Mouse (Mus musculus): Measurements from ENCODE around the gene Prkag1.

Prkag1 gene

DNA sequence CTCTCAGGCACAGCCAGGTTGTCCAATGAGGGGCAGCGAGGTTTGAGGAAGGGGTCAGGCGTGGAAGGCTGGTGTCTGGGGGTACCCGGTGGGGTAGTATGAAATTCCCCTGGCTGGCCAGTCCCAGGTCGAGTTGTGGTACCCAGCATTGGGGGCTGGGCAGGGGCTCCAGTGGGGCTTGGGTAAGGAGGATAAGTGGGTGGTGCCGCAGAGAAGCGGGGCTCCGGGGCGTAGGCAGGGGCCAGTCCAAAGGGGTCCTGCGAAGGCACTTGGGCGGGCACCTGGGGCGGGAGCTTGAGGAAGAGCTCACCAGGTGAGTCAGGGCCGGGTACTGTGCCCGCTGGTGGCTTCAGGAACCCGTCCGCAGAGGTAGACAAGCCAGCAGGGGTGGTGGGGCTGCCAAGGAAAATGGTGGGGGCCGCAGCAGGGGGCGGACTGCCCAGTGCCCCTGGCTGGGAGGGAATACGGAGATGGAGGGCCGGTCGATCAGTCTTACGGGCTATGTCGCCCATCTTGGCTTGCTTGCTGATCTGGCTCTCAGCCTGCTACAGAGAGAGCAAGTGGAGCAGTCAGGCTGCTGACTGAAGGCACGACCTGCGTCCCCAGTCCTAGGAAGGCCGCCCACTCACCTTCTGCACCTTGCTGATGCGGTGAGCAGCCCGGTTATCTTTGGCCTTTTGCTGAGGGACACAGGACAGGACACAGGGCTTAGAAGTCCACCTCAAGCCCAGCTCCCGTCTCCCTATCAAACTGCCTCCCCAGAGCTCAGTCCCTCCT, 22.0 kb upstream of the Prkag1 start:
- no peak for DNase-seq (ENCODE audit: low read depth, low spot score)

DNA sequence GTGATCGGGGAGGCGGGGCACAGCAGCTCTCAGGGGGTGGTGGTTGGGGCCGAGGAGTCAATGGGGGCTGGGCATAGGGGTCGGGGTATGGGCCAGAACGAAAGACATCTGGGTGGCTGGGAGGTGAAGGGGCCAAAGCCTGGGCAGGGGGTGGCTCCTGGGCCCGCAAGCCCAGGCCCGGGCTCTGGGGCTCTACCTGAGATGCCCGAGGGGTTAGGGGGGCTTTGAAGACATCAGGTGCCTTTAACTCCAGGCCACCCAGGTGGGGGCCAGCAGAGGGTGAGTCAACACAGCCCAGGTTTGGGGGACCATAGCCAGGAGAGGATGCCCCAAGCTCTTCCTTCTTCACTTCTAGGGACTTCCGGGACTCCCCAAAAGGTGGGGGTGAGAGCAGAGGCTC, 21.4 kb upstream of the Prkag1 start:
- DNase-seq (ENCODE audit: low read depth, low spot score) = no peak

DNA sequence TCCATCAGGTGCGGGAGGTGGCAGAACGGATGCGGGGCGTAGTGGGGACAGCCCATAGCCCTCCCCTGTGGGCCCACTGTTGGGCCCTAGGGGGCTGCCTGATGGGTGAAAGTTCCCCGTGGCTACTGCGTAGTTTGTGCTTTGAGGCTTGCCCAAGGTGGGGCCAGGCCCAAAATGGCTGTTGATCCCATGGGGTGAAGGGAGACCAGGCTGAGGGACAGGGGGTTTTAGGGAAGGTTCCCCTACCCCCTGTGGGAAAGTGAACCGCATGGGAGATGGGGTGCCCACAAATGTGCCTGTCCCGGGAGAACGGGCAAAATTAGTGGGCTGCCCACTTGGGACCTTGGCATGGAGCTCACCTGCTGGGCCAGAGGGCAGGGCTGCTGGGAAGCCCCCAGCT, 20.8 kb upstream of the Prkag1 start:
- no peak for DNase-seq (ENCODE audit: low read depth, low spot score)

DNA sequence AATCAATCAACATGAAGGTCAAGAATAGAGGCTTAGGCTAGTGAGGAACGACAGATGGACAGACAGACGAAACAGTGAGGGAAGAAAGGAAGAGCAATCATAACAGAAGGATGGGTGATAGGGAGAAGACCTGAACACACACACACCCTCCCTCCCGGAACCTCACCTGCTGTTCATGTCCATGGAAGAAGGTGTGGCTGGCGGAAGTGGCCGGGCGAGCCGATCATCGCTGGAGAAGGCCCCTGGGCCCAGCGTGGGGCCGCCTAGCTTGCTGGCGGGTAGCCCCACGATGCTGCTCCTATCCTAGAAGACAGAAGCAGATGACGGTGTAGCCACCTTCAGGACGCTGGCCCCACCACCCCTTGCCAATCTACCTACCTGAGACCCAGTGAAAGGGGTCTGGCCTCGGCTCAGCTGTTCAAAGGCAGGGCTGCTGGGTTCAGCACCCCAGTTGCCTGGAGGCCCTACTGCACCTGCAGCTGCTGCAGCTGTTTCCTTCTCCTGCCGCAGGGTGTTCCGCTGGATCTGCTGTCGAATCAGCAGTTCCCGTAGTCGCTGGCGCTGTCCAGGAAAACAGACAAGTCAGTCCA, 20.0 kb upstream of the Prkag1 start:
- no peak for DNase-seq (ENCODE audit: low read depth, low spot score)

DNA sequence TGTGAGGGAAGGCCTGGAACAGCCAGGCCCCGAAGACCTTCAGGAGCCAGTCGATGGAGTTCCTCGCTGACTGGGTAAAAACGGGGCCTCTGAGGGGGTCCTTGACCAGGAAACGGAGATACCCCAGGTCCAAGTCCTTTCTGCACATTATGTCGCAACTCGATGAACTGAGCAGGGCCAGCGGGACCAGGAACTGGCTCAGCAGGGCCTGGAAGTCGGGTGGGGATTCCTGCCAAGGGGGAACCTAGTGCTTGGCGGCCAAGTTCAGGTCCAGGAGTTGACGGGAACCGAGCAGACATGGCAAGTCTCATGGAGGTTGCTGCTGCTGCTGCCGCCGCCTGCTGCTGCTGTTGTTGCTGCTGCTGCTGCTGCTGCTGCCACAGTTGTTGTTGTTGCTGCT, 19.3 kb upstream of the Prkag1 start:
- no peak for DNase-seq (ENCODE audit: low read depth, low spot score)

DNA sequence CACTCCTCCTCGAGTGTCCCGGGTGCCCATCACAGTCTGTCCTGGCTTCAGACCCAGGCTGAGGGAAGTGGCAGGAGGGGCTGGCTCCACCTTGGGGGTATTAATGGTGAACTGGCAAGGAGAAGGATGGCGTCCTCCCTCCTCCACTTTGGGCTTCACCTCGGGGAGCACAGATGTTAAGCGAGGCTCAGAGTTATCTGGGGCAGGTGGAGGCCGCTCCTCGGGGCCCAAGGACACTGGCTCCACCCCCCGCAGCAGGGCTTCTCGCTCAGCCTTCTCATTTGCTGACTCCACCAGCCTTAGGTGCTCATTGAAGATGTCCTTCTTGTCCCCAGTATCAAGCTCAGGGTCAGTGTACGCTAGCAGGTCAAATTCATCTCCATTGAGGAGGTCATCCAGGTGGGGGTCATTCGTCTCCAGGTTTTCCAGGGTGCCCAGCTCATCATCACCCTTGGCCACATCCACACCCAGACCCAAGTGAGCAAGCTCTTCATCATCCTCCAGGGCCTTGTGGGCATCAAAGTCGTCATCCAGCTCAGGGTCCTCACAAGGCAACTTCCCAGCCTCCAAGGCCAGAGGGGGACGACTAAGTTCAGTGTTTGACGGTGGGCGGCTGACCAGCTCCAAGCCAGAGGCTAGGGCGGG, 18.8 kb upstream of the Prkag1 start:
- DNase-seq (ENCODE audit: low read depth, low spot score) = no peak

DNA sequence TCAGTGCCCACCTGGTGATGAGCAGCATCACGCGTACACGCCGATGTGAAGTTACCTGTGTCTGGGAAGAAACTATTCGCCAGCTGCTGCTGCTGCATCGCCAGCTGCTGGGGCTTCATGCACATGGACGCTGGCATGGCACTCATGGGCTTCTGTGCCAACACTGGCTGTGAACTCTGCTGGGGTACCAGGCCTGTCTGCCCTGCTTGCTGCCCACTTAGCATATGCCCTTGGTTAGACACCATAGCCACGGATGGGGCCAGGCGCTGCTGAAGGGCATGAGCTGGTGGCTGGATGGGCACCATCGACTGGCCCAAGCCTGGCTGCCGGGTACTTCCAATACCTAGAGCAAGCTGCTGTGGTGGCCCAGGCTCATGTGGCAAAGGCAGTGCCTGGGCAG, 17.8 kb upstream of the Prkag1 start:
- DNase-seq (ENCODE audit: low read depth, low spot score) = no peak

DNA sequence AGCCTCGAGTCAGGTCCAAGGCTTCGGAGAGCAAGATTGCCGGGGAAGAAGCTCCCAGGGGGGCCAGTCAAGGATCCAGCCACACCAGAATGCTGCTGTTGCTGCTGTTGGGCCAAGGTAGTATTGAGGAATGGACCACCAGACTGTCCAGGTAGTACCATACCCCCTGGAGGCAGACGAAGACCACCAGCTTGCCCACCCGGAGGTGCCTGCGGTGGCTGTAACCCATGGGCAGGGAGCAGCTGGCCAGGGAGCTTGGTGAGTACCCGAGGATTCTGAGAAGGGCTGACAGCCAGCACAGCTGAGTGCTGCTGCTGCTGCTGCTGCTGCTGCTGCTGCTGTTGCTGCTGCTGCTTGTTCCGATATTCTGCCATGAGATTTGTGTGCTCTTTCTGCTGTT, 14.8 kb upstream of the Prkag1 start:
- DNase-seq (ENCODE audit: low read depth, low spot score) = no peak

DNA sequence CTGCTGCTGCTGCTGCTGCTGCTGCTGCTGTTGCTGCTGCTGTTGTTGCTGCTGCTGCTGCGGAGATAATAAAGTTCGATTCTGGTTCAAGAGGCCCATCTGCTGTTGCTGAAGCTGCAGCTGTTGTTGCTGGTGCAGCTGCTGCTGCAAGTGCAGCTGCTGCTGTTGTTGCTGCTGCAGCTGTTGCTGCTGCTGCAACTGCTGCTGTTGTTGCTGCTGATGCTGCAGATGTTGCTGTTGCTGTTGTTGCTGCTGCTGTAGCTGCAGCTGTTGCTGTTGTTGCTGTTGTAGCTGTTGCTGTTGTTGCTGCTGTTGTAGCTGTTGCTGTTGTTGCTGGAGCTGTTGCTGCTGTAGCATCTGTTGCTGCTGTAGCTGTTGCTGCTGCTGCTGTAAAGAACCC, 13.8 kb upstream of the Prkag1 start:
- DNase-seq (ENCODE audit: low read depth, low spot score) = no peak

DNA sequence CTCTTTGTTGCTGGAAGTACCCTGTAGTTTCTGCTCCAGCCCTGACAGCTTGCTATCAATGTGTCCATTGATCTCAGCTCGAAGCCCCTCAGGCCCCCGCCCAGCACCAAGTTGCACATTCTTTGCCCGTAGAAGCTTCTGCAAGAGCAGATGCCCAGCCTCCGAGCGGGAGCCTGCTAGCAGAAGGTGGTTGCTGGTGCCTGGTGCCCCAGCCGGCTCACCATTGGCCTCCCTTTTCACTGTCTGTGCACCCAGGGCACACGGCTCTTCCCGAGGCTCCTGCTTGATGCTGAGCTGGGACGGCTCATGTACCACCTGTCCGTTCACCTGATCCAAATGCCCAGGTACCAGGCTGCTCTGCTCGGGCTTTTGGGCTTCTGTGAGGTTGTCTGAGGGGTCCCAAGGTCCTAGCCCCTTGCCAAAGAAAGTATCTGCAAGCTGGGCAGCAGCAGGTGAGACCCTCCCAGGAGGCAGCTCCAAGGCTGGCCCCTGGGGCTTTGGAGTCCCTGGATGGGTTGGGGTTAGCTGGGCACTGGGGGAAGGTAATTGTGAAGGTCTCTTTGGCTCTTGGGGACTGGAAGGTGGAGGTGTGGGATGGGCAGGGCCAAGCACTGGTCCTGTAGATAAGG, 12.4 kb upstream of the Prkag1 start:
- DNase-seq (ENCODE audit: low read depth, low spot score) = no peak

DNA sequence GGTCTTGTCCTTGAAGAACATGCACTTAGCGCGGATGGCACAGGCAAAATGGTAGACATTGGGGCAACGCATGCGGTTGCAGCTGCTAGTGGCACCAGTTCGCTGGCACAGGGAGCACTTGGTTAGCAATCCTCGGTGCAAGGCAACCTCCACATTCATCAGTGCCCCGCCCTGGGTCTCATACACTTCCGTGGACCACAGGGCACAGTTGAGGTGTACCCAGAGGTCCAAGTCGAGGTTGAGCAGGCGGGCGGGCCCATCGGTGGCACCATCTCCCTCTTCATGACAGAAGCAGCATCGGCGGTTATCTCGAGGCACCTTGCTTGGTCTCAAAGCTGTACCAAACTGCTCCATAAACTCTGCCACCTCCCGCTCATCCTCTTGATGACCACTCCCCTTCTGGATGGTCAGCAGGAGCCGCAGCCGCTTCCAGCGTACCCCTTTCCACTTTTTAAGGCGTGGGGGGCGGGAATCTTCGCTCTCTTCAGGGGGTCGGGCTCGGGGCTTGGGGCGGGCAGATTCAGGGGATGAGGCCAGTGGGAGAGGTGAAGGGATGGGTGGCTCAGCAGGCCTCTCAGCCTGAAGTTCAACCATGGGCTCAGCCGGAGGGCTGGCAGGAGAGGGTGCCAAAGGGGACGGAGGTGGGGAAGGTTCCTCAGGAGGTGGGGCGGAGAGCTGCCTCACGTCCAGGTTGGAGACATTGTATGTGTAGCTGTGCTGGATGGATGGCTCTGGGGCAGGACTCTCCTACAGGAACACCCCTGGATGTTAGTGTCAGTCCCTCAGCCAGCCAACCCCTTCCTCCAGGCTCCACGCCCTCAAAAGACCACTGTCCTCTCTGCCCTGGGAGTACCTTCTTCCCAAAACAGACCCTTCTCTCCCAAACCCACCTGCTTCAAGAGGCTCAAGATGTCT, 8.6 kb upstream of the Prkag1 start:
- no peak for DNase-seq (ENCODE audit: low read depth, low spot score)

DNA sequence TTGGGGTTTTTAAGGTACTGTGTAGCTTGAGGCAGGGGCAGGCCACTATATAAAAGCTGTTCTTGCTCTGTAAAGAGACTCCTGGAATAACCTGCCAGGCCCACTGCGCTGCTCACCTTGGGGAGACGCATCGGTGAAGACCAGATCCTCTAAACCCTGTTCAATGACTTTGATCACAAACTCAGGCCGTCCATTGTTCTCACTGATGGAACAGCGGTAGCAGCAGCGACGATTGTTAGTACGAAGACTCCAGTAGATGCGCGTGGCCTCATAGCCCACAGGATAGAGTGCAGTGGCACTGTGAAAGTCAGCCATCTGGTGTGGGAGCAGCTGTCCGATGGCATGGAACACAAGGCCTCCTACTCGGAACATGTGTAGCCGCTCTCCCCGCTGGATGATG, 7.8 kb upstream of the Prkag1 start:
- DNase-seq (ENCODE audit: low read depth, low spot score) = no peak

DNA sequence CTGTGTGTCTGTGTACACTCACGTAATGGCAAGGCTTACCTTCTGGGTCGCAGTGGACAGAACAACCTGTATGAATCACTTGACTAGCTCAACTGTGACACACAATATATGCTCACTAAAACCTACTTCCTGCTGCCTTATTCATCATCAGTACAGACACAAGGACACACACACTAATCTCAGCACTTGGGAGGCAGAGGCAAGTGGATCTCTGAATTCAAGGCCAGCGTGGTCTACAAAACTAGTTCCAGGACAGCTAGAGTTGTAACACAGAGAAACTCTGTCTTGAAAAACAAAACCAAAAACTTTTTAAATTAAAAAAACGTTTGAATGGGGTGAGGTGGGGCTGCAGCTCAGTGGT, 6.4 kb upstream of the Prkag1 start:
- DNase-seq (ENCODE audit: low read depth, low spot score) = no peak

DNA sequence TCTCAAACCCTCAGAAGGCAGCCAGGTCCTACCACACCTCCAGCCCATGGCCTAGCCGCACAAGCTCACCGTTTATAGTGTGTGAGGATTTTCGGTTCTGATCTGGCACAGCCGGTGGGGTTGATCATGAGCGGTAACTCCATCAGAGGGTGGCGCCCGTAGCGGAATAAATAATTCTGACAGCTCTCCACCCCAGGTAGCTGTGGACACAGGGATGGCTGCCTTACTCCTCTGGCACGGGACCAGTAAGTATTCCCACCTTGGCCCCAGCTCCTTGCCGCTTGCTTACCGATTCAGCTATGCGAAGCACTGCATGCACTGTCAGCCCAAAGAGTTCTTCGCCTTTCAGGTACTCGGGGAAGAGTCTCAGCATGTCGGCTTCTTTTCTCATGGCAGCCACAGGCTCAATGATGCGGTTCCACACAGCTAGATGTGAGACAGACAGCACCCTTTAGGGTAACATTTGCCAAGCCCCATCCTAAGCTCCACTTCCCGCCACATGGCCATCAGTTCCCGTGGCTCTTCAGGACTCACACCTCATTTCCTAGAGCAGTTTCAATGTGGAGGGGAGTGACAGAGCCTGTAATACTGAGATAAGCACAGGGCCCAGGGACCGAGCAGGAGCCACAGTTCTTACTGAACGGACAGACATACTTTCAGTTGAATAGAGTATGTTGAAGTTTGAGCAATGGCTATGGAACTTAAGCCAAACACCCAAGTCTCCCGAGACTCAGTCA, 5.9 kb upstream of the Prkag1 start:
- DNase-seq (ENCODE audit: low read depth, low spot score) = no peak

DNA sequence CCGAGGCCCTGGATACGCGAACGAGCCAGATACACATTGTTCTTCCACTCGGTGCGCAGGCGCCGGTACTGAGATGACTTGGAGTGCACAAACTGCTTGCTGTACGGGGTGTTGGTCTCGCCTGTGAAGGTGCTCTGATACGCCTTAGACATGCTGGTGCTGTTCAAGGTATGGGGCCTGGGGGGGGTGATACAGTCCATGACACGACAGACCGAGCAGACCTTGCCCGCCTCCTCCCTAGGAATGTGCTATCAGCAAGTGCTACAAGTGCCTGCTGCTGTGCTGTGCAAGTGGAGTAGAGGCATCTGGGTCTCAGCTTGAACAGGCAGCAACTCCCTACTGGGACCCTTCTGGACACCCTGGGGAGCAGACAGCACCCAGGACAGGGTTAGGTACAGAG, 4.0 kb upstream of the Prkag1 start:
- DNase-seq (ENCODE audit: low read depth, low spot score) = no peak

DNA sequence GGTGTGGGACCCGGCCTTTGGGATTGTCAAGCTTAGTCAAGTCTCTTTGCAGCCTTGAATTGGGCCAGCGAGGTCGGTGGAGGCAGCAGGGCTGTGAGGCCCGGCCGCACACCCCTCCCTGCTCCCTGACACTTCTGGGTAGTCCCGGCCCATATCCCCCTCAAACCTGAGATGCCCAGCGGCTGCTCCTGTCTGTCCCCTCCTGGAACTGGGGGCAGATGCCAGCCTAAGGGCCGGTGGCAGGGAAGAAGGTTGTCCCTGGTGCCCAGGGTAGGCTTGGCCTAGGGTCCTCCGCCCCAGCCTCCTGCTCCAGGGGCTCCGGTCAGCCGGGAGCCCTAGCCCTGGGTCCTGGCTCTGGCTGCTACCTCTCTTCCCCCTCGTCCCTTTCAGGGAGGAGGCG, 2.7 kb upstream of the Prkag1 start:
- DNase-seq (ENCODE audit: low read depth, low spot score) = no peak

DNA sequence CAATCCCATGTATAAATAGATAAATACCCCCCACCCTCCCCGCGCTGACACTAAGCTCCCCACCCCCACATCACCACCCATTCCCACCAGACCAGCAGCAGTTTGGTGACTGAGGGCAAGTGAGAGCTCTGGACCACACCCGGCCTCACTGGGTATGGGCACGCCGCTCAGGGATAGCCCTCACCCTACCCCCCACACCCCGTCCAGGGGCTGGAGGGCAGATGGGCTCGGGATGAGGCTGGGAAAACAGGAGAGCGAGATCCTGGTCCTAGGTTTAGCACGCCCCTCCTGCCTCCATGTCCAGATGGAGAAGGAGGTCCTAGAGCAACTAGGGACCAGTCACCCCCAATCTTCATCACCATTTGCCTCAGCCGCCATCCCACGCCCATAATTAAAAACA, 2.0 kb upstream of the Prkag1 start:
- DNase-seq (ENCODE audit: low read depth, low spot score) = no peak

DNA sequence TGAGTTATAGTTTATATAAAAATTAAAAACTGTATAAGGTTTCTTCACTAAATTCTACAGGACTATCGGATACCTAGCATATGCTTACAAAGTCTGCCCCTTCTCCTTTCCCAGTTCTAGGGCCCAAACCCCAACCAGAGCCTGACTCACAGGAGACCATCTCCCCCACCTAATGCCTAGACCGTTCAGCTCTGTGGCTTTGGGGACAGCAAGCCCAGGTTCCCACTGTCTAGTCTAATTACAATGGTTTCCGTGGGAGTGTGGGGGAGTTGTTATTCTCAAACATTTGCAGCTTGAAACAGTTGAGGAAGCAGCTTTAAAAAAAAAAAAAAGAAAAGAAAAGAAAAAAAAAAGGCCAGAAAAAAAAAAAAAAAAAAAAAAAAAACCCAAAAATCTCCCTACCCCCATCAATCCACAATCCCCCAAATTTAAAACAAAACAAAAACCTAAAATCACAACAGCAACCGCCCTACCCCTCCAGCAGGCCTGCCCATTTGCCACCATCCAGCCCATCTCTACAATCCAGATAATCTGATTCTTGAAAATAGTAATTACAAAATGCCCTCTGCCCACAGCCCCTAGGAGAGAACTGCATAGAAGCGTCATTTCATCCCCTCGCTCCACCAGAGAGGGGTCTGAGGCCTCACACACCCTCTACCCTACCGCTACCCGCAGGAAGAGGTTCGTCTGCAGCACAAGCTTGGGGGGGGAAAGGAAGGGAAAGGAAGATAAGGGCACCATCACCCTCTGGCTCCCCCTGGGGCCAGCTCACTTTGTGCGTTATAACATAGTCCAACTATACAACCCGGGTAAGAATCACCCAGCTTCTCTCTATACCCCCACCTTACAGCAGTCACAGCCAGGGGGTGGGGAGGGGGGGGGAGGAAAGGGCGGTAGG, 1.1 kb upstream of the Prkag1 start:
- no peak for DNase-seq (ENCODE audit: low read depth, low spot score)

DNA sequence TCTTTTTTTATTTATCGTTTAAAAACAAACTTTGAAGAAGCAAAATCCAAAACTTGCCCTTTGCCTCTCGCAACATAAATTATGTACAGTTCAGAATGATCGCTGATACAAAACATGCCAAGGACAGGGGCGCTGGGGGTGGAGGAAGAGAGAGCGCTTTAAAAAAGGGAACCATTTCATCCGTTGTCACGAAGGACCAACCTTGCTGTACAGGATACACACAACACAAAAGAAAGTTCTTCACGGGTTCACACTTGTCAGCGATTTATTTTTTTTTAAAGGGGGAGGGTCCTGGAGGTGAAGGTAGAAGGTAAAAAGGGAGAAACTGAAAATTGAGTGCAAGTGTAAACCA, 339 bp upstream of the Prkag1 start:
- DNase-seq (ENCODE audit: low read depth, low spot score) = no peak

DNA sequence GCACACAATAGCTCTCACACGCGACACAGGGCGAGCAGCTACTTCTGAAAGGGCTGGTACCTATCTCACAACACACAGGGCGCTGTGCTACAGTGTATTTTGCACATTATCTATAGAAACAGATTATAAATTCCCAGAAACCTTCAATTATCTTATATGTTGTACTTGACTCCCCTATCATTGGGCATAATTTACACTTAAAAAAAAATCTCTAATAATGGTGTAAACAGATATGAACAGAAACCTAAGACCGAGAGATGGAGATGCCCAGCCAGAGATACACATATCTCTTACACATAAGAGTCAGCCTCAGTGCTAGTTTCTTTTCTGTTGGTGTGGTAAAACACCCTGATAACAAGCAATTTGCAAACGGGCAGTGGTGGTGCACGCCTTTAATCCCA, 3.7 kb downstream of the Prkag1 start:
- DNase-seq (ENCODE audit: low read depth, low spot score) = no peak

Measured in forelimb bud, embryonic 11.5 days (tissue).